Mouse (Mus musculus): ENCODE data around the gene Fyb2.

The Fyb2 gene

DNA sequence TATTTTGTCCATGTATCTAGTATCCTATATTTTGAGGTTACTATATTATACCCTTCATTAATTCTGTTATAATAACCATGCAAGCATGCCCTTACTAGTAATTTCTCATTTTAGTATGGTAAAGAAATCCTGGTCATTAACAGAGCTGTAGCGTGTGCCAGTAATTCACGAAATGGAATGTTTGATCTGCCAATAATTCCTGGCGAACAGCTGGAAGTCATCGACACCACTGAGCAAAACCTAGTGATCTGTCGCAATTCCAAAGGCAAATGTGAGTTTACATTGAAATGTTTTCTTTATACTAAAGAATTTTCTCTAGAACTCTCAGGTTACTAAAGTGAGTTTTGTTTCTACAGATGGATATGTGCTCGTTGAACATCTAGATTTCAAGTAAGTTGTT, 102.2 kb downstream of the Fyb2 start:
- DNase-seq, result no peak

DNA sequence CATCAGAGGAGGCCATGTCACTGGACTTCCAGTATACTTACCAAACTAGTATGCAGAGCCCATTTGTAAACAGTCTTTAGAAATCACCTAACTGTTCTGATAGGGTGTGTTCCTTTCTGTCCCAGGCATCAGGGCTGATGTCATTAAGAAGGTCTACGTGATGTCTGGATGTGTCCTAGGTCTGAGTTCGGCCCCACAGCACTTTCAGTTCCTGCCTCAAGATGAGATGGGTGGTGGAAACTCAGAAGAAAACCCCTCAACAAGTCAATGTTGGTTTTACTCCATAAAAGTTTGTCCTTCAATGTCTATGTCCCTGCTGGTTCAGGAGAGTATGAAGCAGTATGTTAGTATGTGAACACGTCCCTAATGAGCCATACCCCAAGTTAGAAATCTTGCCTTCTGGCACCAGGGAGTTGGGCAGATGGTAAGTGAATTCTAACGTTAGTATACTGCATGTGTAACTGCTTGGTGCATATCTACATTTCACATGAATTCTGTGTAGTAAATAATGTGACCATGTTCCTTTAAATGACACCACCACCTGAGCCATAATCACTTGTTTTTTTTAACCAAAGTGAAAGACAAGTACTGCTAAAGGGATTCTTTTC, 102.9 kb downstream of the Fyb2 start:
- DNase-seq, result no peak

DNA sequence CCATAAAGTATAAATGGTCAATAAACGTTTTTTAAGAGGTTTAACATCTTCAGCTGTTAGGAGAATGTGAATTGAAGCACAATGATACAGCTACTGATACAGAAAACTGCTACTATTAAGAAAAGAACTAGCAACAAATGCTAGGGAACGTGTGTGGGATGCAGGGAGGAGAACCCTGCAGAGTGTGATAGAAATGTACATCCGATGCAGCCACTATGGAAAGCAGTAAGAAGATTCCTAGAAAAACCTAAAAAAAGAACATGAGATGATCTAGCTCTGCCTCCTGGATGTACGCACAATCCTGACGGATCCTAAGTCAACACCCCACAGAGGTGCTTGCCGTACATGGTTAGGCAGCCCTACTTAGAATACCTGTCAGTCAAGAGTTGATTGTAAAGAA, 114.0 kb downstream of the Fyb2 start:
- DNase-seq, result no peak

DNA sequence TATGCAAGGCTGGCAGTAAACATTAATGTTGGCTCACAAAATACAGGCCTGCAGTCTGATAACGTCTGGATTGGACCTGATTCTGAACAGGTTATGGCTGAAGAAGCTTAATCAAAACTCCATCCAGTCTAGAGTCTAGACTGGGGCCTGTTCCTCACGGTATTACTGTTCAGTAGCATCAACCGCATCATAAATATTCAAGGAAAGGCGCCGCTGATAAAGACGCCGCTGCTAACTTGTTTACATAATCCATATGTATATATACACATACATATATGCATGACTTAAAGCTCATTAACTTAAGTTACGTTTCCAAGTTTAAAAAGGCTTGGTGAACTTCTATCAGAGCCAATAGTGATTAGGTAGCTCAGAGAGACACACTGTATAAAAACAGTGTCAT, 117.8 kb downstream of the Fyb2 start:
- DNase-seq, result no peak

DNA sequence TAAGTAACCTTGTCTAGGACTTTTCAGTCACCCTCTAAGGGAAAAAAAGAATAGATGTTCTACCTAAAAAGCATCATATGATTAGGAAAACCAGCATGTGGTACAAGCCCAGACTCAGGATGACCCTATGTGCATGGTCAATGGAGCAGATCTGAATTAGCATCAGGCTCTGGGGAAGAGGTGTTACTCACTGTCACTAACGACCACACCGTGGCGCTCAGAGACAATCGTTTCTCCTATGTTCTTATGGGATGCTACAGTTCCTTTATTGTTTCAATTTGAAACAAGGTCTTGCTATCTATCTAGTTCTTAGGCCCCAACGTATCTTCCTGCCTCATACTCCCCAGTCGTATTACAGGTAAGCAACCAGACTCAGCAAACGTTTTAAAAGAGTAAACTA, 119.9 kb downstream of the Fyb2 start:
- no peak for DNase-seq

DNA sequence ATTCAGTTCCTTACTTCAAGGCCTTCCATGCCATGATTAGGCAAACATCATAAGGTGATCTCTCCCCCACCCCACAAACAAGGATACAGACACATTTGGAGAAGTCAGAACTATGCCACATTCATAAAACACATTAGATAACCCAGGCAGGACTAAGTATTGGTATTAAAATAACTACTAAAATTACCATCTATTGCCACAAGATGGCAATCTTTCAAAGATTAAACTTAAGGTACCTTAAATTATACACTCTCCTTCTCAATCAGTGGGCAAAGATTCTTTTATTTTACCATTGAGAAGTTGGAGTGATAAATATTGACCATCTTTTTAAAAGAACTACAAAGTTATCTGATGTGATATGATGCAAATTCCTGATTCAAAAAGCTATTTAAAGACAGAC, 121.0 kb downstream of the Fyb2 start:
- no peak for DNase-seq

DNA sequence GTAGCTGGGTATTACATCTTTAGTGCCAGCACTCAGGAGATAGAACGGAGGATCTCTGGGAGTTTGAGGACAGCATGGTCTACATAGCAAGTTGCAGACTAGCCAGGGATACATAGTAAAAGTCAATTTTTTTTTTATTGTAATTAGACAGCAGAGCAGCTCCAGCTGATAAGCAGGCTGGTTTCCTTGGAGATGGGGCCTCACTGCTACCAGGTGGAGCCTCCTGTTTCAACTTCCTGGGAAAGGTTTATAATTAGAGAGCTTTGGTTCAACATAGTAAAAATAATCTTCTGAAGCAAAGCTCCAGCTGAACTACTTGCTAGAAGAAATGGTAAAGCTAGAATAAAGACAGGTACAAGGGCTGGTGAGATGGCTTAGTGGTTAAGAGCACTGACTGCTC, 136.8 kb downstream of the Fyb2 start:
- DNase-seq, result no peak

DNA sequence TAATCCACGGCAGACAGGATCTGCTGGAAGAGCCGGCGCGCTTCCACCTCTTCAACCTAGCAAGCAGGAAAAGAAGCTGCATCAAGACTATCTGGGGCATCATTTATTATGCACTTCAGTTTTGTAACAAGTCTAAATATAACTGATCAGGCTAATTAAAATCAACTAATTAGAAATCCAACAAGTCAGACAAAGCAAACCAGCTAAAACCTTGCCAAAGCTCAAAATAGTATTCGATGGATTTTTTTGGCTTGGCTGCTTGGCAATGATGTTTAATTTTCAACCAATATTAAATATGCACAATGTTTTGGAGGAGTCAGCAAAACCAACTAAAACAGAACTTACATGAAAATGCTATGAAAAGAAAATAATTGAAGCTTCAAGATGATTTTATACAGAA, 138.0 kb downstream of the Fyb2 start:
- DNase-seq, result no peak

Data from kidney, adult 11 months (tissue).